Mouse (Mus musculus) layer of hippocampus, adult 6 months (tissue): ENCODE results near the gene Olfr1216. TPM values are rescaled to one million over a fixed set of nuclear protein-coding genes. Genes with fewer than 3 reads are reported as not detected.

ENCODE experiments used
- long read RNA-seq, 2 experiments: library from polyadenylated mRNA; unstranded; transcript quantifications; one replicate each; pipeline ENCODE4 v2.0.0; 2019 to 2020
- polyA plus RNA-seq: library from polyadenylated mRNA; unstranded; fragments of <200 nt; fragmentation: Nextera tagmentation; gene quantifications from 2 replicates; pipeline ENCODE4 v1.2.3, GENCODE M21; 2021

Olfr1216 gene
- not detected in 2 replicates for polyA plus RNA-seq
- long read RNA-seq, experiment 1: 0 reads
- long read RNA-seq, experiment 2: 0 reads

GRCm38 (mm10) chr2:89018240-89018639, at the start of gene Olfr1216:
TSS of gene Olfr1216 (minus strand) at chr2:89018340.

DNA sequence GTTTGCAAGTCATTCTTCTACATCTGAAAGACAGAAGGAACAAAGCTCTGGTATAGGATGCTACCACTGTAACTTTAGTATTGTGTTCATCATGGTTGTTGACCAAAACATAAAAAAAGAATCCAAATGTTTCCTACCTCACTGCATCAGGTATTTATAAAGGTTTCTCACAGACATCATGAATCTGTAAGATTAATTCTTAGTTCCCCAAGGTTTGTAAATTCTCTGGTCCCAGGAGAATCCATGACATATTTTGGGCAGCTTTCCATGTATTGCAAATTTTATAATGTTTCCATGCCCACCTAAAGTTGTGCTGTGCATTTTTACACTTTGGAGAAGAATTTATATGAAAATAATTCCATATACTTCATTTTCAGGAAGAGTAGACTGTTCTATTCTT, 42.9 kb upstream of the Olfr1216 start, which contains the start of gene Olfr1218:
Gene Olfr1218 (minus strand): TSS at position 101 of the 400 bp plus-strand sequence.

GRCm38 (mm10) chr2:89031965-89032364, 13.8 kb upstream of the Olfr1216 start, which contains the start of gene Olfr1217:
TSS of gene Olfr1217 (minus strand) at chr2:89032065.

DNA sequence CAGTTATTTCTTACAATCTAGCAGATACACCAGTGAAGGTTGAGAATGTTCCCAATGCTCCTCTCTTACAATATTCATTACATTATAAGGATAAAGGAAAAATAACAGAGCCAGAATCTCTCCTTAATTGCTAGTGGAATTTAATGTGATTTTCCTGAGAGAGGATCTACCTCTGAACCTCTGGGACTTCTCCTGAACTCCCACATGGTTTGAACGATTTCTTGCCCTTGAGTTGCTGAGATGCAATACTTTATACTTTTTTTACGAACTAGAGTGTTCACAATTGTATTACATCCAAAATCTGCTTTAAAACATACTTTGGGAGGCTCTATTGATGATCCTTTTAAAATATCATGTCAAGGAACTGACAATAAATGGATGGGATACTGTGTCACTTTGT, 11.3 kb downstream of the Olfr1216 start, which contains the start of gene Olfr1215:
Gene Olfr1215 (minus strand): TSS at position 101 of the 400 bp plus-strand sequence.

GRCm38 (mm10) chr2:88992553-88992952, 25.6 kb downstream of the Olfr1216 start, which contains the start of gene Olfr1214:
TSS of gene Olfr1214 (minus strand) at chr2:88992653.

GRCm38 (mm10) chr2:88980181-88980580, 38.0 kb downstream of the Olfr1216 start, which contains the start of gene Gm13762:
TSS of gene Gm13762 (minus strand) at chr2:88980281.

Other genes starting within 250 kb of the Olfr1216 start
- gene Olfr1200, start 247.9 kb downstream of the Olfr1216 start, polyA plus RNA-seq: not detected in 2 replicates
- gene Olfr1201, start 225.3 kb downstream of the Olfr1216 start, polyA plus RNA-seq: not detected in 2 replicates
- not detected in 2 replicates for gene Olfr1202, start 203.8 kb downstream of the Olfr1216 start, polyA plus RNA-seq
- not detected in 2 replicates for gene Olfr1205, start 188.6 kb downstream of the Olfr1216 start, polyA plus RNA-seq
- not detected in 2 replicates for gene Olfr1204, start 169.0 kb downstream of the Olfr1216 start, polyA plus RNA-seq
- gene Olfr1206, start 155.1 kb downstream of the Olfr1216 start, polyA plus RNA-seq: not detected in 2 replicates
- not detected in 2 replicates for gene Olfr1208, start 116.0 kb downstream of the Olfr1216 start, polyA plus RNA-seq
- not detected in 2 replicates for gene Olfr1209, start 103.2 kb downstream of the Olfr1216 start, polyA plus RNA-seq
- gene Olfr1211, start 80.2 kb downstream of the Olfr1216 start, polyA plus RNA-seq: not detected in 2 replicates
- not detected in 2 replicates for gene Olfr1212, start 64.4 kb downstream of the Olfr1216 start, polyA plus RNA-seq
- not detected in 2 replicates for gene Gm13762, start 38.1 kb downstream of the Olfr1216 start, polyA plus RNA-seq
- not detected in 2 replicates for gene Olfr1214, start 25.7 kb downstream of the Olfr1216 start, polyA plus RNA-seq
- not detected in 2 replicates for gene Olfr1215, start 11.4 kb downstream of the Olfr1216 start, polyA plus RNA-seq
- gene Olfr1217, start 13.7 kb upstream of the Olfr1216 start, polyA plus RNA-seq: not detected in 2 replicates
- not detected in 2 replicates for gene Olfr1218, start 42.8 kb upstream of the Olfr1216 start, polyA plus RNA-seq
- gene Olfr1219, start 65.2 kb upstream of the Olfr1216 start, polyA plus RNA-seq: not detected in 2 replicates
- gene Olfr1220, start 88.5 kb upstream of the Olfr1216 start, polyA plus RNA-seq: not detected in 2 replicates
- gene Olfr1221, start 98.9 kb upstream of the Olfr1216 start, polyA plus RNA-seq: not detected in 2 replicates
- not detected in 2 replicates for gene Olfr1222, start 114.7 kb upstream of the Olfr1216 start, polyA plus RNA-seq
- gene Olfr1223, start 133.2 kb upstream of the Olfr1216 start, polyA plus RNA-seq: not detected in 2 replicates
- gene Olfr1224-ps1, start 145.8 kb upstream of the Olfr1216 start, polyA plus RNA-seq: not detected in 2 replicates
- not detected in 2 replicates for gene Olfr1225, start 156.3 kb upstream of the Olfr1216 start, polyA plus RNA-seq
- gene Olfr1226, start 181.7 kb upstream of the Olfr1216 start, polyA plus RNA-seq: not detected in 2 replicates
- not detected in 2 replicates for gene Olfr1228, start 235.7 kb upstream of the Olfr1216 start, polyA plus RNA-seq